Mouse (Mus musculus) hindbrain, embryonic 15.5 days (tissue): ENCODE measurements at regions not wholly inside any gene's neighbourhood (a gene's known extent, or its start where the extent isn't known, plus 50 kb on each side); places are given as distances from the start of the nearest gene placed in this dataset.

ENCODE experiments used
- ATAC-seq: fragments of 200-750 bp; cut with Nextera tagmentation; 2 replicates; pipeline ENCODE4 v1.8.0; 2017; ENCODE audit warnings: low read depth, moderate number of reproducible peaks, moderate TSS enrichment; ENCODE audit not compliant: low FRiP score
- H3K27ac ChIP-seq: fragments of 300-500 bp; sonication (generic); replicated peaks from 2 replicates; pipeline ENCODE4 v1.5.1; 2015; ENCODE audit warnings: mild to moderate bottlenecking, inconsistent platforms
- H3K27me3 ChIP-seq: fragments of 300-500 bp; sonication (generic); 2 replicates; pipeline ENCODE4 v1.6.1; 2015; ENCODE audit warnings: control low read depth, inconsistent platforms
- H3K36me3 ChIP-seq: fragments of 300-500 bp; sonication (generic); 2 replicates; pipeline ENCODE4 v1.6.1; 2015; ENCODE audit warnings: control low read depth, inconsistent platforms
- H3K4me1 ChIP-seq: fragments of 300-500 bp; sonication (generic); replicated peaks from 2 replicates; pipeline ENCODE4 v1.6.1; 2015; ENCODE audit warnings: control low read depth, inconsistent platforms
- H3K4me2 ChIP-seq: fragments of 300-500 bp; sonication (generic); 2 replicates; pipeline ENCODE4 v1.6.1; 2015; ENCODE audit warnings: moderate library complexity, mild to moderate bottlenecking, inconsistent platforms
- H3K4me3 ChIP-seq: fragments of 300-500 bp; sonication (generic); 2 replicates; pipeline ENCODE4 v1.5.1; 2015; ENCODE audit warnings: mild to moderate bottlenecking, inconsistent platforms
- H3K9ac ChIP-seq: fragments of 300-500 bp; sonication (generic); 2 replicates; pipeline ENCODE4 v1.6.1; 2015; ENCODE audit warnings: inconsistent platforms
- H3K9me3 ChIP-seq: fragments of 300-500 bp; sonication (generic); 2 replicates; pipeline ENCODE4 v1.6.1; 2016; ENCODE audit warnings: control low read depth, inconsistent platforms
- WGBS: fragments of 180-500 bp; shearing (Covaris S2); methylation state at CpG from one replicate; pipeline ENCODE4 v1.1.7; 2015; 5-methylcytosine and 5-hydroxymethylcytosine counted together

DNA sequence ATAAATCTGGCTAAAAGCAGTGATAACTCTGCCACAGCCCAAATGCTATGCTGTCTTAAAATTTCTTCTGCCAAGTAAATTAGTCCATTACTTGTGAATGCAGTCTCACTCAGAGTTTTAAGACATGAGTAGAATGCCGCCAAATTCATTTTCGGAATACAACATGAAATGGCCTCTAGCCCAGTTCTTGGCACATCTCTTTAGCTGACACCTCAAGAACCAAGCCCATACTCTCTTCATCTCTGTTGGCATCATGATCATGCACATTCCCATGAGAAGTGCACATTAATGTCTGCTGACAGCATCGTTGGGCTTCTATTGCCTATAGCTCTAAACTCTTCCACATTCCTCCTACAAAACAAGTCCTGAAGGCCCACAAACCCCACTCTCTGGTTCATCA, 336.2 kb downstream of the Mycn start:
- no peak overlapping the region for H3K9ac ChIP-seq
- no peaks in the 10 kb centered on the region for H3K36me3 ChIP-seq
- H3K4me3 ChIP-seq: no peak overlapping the region
- H3K4me1 ChIP-seq: 0 out of 2 replicates have a peak, but pooled peaks cover 3% of the 10 kb centered on the region
- H3K27ac ChIP-seq: no peak overlapping the region
- ATAC-seq: no peak
- 96% methylated on average over 3 of the region's 3 CpGs for WGBS
- no peak overlapping the region for H3K4me2 ChIP-seq
- no peaks in the 10 kb centered on the region for H3K27me3 ChIP-seq
- H3K9me3 ChIP-seq: no peaks in the 10 kb centered on the region

DNA sequence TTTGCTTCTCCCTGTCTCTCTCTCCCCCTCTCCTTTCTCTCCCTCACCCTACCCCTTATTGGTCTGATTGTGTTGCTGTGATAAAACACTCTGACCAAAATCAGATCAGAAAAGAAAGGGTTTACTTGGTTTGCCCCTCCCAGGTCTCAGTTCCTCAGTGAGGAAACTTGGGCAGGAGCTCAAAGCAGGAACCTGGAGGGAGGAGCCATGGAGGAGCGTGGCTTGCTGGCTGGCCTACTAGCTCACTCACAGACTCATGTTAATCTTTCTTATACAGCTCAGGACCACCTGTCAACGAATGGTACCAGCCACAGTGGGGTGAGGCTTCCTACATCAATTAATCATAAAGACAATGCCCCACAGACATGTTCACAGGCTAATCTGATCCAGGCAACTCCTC, 339.4 kb downstream of the Fam49a start:
- WGBS: 34% methylated on average over 2 of the region's 2 CpGs
- no peak overlapping the region for H3K9ac ChIP-seq
- H3K27me3 ChIP-seq: no peaks in the 10 kb centered on the region
- no peak overlapping the region for H3K4me3 ChIP-seq
- no peaks in the 10 kb centered on the region for H3K4me1 ChIP-seq
- H3K4me2 ChIP-seq: no peak overlapping the region
- no peak for ATAC-seq
- H3K9me3 ChIP-seq: no peaks in the 10 kb centered on the region
- H3K27ac ChIP-seq: no peak overlapping the region
- H3K36me3 ChIP-seq: no peaks in the 10 kb centered on the region

DNA sequence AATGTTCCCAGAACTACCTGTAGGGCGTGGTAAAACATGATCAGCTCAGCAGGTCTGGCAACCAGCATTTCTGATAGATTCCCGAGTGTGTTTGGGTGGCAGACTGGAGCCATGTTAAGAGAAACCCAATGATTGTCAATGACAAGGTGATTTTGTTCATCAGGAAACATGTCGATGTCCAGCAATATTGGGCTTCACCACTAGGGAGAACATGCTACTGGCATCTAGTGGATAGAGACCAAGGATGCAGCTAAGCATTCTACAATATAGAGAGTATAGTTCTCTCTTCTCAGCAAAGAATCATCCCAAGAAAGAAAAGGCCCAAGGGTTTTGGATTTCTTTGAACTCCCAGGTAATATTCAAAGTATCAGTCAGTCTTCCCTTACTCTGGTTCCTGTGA, 333.5 kb downstream of the Fam49a start:
- Histone ChIP-seq H3K4me3 (no peak overlapping the region), H3K9ac (no peak overlapping the region), H3K27me3 (no peaks in the 10 kb centered on the region), H3K9me3 (no peaks in the 10 kb centered on the region), H3K4me1 (peaks cover 18% of the 10 kb centered on the region), H3K27ac (no peak overlapping the region), H3K36me3 (no peaks in the 10 kb centered on the region), H3K4me2 (no peak overlapping the region)
- no peak for ATAC-seq
- 90% methylated on average over 3 of the region's 3 CpGs for WGBS

DNA sequence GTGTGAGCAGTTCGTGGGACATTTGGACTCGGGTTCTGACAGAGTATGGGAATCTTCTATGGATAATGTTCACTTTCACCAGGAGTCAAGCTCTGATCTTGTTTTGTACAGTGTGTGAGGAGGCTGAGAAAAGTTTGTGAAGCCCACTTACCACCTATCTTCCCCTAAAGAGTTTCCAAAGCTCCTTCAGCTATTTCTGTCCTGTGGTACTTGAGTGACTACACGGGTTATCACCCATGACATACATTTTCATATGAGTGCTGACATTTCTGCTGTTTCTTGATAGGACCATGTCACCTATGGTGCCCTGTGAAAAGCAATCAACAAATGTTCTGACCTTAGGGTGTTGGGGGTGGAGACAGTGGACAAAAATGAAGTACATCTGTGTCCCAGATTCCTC, 332.6 kb downstream of the Fam49a start:
- Histone ChIP-seq H3K4me1 (peaks cover 21% of the 10 kb centered on the region), H3K4me3 (no peak overlapping the region), H3K27ac (no peak overlapping the region), H3K9ac (no peak overlapping the region), H3K9me3 (no peaks in the 10 kb centered on the region), H3K27me3 (no peaks in the 10 kb centered on the region), H3K4me2 (no peak overlapping the region), H3K36me3 (no peaks in the 10 kb centered on the region)
- WGBS: 95% methylated on average over 3 of the region's 3 CpGs
- ATAC-seq: no peak

DNA sequence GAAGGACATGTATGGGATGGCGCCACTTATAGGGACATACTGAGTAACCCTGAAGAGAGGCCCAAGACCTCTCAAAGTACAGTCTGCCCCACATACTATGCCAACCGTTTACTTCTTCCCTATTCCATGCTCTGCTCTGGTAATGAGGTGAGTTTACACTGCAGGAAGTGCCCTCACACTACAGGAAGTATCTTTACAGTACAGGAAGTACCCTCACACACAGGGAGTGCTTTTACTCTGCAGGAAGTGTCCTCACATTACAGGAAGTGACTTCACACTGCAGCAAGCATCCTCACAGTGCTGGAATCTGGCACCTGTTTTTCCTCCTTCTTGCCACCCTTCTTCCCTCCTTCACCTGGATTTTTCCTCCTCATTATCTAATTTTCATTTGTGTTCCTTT, 331.4 kb downstream of the Fam49a start:
- Histone ChIP-seq H3K9me3 (no peaks in the 10 kb centered on the region), H3K4me1 (peaks cover 21% of the 10 kb centered on the region), H3K4me3 (no peak overlapping the region), H3K27ac (no peak overlapping the region), H3K36me3 (no peaks in the 10 kb centered on the region), H3K9ac (no peak overlapping the region), H3K27me3 (no peaks in the 10 kb centered on the region), H3K4me2 (no peak overlapping the region)
- ATAC-seq: no peak
- WGBS: 91% methylated on average over 2 of the region's 2 CpGs

DNA sequence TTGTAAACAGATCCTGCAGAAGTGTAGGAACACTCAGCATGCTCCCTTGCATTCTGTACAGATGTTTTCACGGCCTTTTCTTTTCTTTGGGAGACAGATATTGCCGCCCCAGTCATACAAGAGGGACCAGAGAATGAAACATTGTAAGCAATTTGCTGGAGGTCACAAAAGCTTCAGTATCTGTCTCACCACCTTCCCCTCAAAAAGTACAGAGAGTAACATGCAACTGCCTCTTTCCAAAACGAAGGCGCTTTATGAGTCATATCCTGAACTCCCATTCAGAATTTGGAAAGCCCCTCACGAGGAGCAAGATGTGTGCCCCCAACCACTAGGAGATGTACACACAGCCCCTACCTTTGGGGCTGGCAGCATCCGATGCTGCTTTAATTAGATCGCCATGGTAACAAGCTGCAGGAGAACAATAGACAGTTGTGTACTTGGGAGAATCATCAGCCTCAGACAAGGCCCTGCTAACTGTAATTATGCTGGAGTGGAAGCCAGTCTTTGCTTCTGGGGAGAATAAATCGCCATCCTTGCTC, 328.9 kb downstream of the Fam49a start:
- no peak overlapping the region for H3K4me2 ChIP-seq
- peak; percentile 93 for ATAC-seq
- H3K9ac ChIP-seq: no peak overlapping the region
- no peak overlapping the region for H3K4me3 ChIP-seq
- no peaks in the 10 kb centered on the region for H3K9me3 ChIP-seq
- H3K27ac ChIP-seq: peak overlapping the region; percentile 79
- H3K27me3 ChIP-seq: no peaks in the 10 kb centered on the region
- H3K36me3 ChIP-seq: no peaks in the 10 kb centered on the region
- peaks cover 21% of the 10 kb centered on the region for H3K4me1 ChIP-seq
- 28% methylated on average over 8 of the region's 8 CpGs for WGBS

DNA sequence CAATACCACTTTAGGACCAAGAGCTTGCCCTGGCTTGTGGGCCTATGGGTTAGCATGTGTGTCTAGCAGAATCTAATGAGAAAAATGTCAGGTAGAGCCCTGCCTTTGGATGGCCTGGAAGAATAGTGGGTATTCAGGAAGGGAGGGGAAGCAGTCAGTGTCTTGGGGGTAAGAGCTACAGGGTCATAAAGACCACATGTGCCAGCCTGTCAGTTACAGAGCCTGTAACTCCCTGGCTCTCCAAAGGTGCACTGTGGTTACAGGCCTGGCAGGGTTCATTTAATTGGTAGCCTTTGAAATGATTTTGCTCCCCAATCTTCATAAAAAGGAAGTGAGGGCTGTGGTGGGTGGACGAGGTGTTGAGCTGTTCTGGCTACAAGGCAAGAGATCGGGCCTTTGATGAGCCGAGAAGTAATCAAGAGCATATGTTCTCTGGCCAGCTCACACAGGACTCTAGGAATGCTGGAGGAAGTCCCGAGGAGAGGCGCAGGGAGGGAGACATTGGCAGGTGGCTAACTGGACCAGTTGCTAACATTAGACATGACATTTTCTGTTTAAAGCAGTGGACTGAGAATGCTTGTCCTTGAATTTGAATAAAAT, 326.9 kb downstream of the Fam49a start:
- Histone ChIP-seq H3K9me3 (no peaks in the 10 kb centered on the region), H3K27me3 (no peaks in the 10 kb centered on the region), H3K4me1 (peaks cover 21% of the 10 kb centered on the region), H3K9ac (no peak overlapping the region), H3K27ac (no peak overlapping the region), H3K36me3 (no peaks in the 10 kb centered on the region), H3K4me3 (no peak overlapping the region), H3K4me2 (no peak overlapping the region)
- no peak for ATAC-seq
- 83% methylated on average over 5 of the region's 5 CpGs for WGBS

DNA sequence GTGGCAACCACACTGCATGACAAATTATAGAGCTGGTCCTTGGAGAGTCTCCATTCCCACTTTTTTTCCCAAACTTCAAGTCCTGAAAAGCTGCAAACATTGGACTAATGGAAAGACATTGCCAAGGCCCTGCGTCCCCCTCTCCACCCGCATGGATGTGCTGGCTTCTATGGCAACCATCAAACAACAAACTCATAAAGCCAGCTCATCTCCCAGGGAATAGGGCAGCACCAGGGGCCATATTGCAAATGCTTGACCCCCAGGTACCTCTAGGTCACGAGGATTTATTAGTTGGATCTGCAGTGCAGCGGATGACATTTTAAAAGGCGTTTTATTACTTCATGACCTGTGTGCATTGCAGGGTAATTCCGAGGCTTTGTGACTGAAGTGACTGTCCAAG, 324.5 kb downstream of the Fam49a start:
- Histone ChIP-seq H3K4me3 (no peak overlapping the region), H3K4me2 (no peak overlapping the region), H3K27ac (no peak overlapping the region), H3K36me3 (no peaks in the 10 kb centered on the region), H3K4me1 (peaks cover 11% of the 10 kb centered on the region), H3K9ac (no peak overlapping the region), H3K27me3 (no peaks in the 10 kb centered on the region), H3K9me3 (no peaks in the 10 kb centered on the region)
- WGBS: 77% methylated on average over 6 of the region's 6 CpGs
- no peak for ATAC-seq

DNA sequence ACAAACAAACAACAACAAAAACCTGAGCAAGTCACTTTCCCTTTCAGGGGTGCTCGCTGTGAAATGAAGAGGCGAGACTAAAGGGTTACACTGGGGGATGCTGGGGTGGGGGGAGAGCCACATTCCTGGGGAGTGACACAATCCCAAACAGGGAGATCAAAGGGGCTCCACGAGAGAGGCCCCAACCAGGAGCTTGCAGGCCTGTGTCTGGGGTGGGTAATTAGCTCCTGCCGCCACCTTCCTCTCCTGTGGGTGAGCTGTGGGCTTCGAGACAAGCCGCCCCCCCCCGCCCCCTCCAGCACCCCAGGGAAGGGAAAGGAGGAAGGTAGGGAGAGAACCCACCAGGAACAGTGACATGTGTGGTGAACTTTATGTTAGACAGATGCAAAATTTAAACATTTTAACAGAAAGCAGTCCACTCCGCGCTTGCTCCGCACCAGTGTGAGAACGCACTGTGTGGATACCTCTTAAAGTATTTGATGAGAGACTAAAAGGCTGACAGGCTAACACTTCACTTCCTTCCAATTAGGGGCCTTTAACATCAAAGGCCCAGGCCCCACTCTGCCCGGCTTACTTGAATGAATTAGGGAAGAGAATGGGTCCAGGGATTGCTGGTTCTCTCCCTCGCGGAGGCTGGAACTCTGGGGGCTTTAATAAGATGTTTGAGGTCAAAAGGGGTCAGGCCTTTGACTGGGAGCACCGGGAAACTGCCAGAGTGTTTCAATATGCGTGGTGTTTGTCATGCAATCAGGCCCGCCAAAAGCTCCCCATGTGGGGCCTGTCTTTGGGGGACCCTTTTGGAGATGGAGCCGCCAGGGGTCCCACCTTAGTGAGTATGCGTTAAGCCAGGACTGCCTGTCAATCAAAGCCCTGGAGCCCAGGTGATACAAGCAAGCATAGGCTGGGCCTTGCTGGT, 319.6 kb downstream of the Fam49a start:
- Histone ChIP-seq H3K4me1 (peaks cover 6% of the 10 kb centered on the region; the same call in 1 of the 2 replicates), H3K4me2 (no peak overlapping the region), H3K9ac (no peak overlapping the region), H3K27ac (no peak overlapping the region), H3K4me3 (no peak overlapping the region), H3K9me3 (no peaks in the 10 kb centered on the region), H3K27me3 (peaks cover 3% of the 10 kb centered on the region; the same call in 1 of the 2 replicates), H3K36me3 (no peaks in the 10 kb centered on the region)
- 0 out of 2 replicates have a peak, but pooled peaks have one; percentile 6 for ATAC-seq
- WGBS: 16% methylated on average over 19 of the region's 19 CpGs

DNA sequence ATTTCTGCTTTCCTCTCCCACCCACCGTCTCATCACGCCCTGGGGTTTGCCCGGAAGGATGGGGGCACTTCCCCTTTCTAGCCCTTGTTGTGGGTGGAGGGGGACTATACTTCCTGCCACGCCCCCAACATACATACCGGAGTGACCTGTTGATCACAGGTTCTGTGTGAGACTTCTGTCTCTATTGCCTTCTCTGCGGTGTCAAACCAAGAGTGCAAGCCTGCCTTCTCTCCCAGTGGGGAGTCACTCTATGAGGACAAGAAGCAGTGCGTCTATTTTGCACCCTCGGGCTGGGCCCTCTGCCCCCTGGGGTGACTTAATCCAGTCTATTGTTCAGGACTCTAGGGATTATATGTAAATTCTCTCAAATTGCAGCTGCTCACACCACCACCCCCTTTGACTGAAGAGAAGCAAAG, 318.8 kb downstream of the Fam49a start:
- WGBS: 8% methylated on average over 8 of the region's 8 CpGs
- H3K4me1 ChIP-seq: peaks cover 6% of the 10 kb centered on the region; the same call in 1 of the 2 replicates
- no peaks in the 10 kb centered on the region for H3K36me3 ChIP-seq
- no peak overlapping the region for H3K4me2 ChIP-seq
- no peak overlapping the region for H3K4me3 ChIP-seq
- no peak overlapping the region for H3K27ac ChIP-seq
- H3K9ac ChIP-seq: no peak overlapping the region
- H3K27me3 ChIP-seq: peaks cover 3% of the 10 kb centered on the region; the same call in 1 of the 2 replicates
- ATAC-seq: no peak
- no peaks in the 10 kb centered on the region for H3K9me3 ChIP-seq

DNA sequence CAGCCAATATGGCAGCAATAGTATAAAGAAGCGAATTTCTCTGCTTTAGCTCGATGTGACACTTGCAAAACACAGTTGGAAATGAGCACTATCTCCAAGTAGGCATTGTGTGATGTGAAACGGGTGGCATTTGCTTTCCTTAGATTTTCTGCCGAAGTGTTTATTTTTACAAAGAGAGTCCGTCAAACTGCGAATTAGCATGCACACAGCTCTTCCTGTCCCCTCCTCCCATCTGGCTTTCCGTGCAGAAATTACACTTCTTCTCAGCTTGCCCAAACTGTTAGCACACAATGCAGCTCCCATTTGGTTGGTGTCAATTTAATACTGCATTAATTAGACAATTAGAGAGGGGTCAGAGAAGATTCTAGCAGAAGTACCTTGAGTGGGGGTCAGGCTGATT, 316.3 kb downstream of the Fam49a start:
- Histone ChIP-seq H3K4me2 (no peak overlapping the region), H3K36me3 (no peaks in the 10 kb centered on the region), H3K9me3 (no peaks in the 10 kb centered on the region), H3K4me1 (peaks cover 6% of the 10 kb centered on the region; the same call in 1 of the 2 replicates), H3K9ac (no peak overlapping the region), H3K4me3 (no peak overlapping the region), H3K27ac (no peak overlapping the region), H3K27me3 (peaks cover 3% of the 10 kb centered on the region; the same call in 1 of the 2 replicates)
- no peak for ATAC-seq
- 54% methylated on average over 7 of the region's 7 CpGs for whole genome bisulfite sequencing

DNA sequence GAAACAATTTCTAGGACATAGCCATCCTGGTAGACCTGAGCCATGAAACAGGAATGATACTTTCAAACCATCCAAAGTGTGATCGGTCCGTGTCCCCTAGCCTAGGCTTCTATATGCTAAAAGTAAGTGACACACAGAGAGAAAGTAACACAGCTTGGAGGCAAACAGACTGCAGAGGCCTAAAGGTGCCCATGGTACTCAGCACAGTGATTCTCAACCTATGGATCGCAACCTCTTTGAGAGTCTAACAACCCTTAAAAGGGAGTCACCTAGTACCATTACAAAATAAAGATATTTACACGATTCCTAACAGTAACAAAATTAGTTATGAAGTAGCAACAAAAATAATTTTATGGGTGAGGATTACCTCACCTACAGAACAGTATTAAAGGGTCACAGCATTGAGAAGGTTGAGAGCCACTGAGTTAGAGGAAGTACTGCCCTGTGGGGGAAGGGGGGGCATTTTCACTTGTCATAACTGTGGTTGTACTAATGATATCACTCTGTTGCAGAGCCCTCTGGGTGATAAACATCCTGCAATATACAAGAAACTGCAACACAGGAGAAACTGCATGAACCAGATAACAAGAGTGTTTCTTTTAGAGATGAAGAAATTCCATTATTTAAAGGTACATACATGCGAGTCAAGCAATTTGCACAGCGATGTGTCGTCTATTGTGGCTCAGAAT, 308.8 kb downstream of the Fam49a start:
- Histone ChIP-seq H3K9me3 (no peaks in the 10 kb centered on the region), H3K27me3 (no peaks in the 10 kb centered on the region), H3K27ac (no peak overlapping the region), H3K4me2 (no peak overlapping the region), H3K36me3 (no peaks in the 10 kb centered on the region), H3K4me3 (no peak overlapping the region), H3K4me1 (no peaks in the 10 kb centered on the region), H3K9ac (no peak overlapping the region)
- no peak for ATAC-seq
- WGBS: 94% methylated on average over 7 of the region's 7 CpGs
